Mouse (Mus musculus): Measurements from ENCODE around the gene Ccdc40. TPM values are rescaled to one million over a fixed set of nuclear protein-coding genes. Genes with fewer than 3 reads are reported as not detected.
A peak's percentile ranks its signal among the peaks of the same experiment; 100 is the strongest.

Gene Ccdc40
- polyA plus RNA-seq, 1 experiment from 2014 or later = 5.1 TPM

- WGBS = under 1% methylated on average over 89 of the region's 89 CpGs
- H3K27ac ChIP-seq (ENCODE audit: low read length) = peak within 1 kb of the TSS; percentile 88
- H3K4me1 ChIP-seq (ENCODE audit: insufficient read depth, low read length) = peaks cover 17% of the 10 kb centered on the region
- peak within 1 kb of the TSS; percentile 94 for H3K9ac ChIP-seq (replicated peaks; ENCODE audit: low read length)
- peak within 1 kb of the TSS; percentile 91 for H3K4me2 ChIP-seq (replicated peaks; ENCODE audit: low read depth, low read length)
- H3K27me3 ChIP-seq (ENCODE audit: insufficient read depth, low read length) = no peaks in the 10 kb centered on the region
- H3K36me3 ChIP-seq (ENCODE audit: insufficient read depth, low read length) = peaks cover 32% of the 10 kb centered on the region
- H3K4me3 ChIP-seq (ENCODE audit: low read length) = peak within 1 kb of the TSS; percentile 92
- no peaks in the 10 kb centered on the region for H3K9me3 ChIP-seq (ENCODE audit: low read length)
- peak; percentile 95 for ATAC-seq (ENCODE audit: low FRiP score, low TSS enrichment)
Observed at GRCm38 (mm10) chr11:119299391-119300245, 71.2 kb downstream of the Ccdc40 start, which contains the start of gene Eif4a3. TSS of gene Eif4a3 (minus strand) at chr11:119300089.

- Histone ChIP-seq H3K27ac (ENCODE audit: low read length) (peak overlapping the region; percentile 88), H3K4me1 (ENCODE audit: insufficient read depth, low read length) (peaks cover 17% of the 10 kb centered on the region), H3K9ac (replicated peaks; ENCODE audit: low read length) (peak overlapping the region; percentile 94), H3K4me2 (replicated peaks; ENCODE audit: low read depth, low read length) (peak overlapping the region; percentile 91), H3K27me3 (ENCODE audit: insufficient read depth, low read length) (no peaks in the 10 kb centered on the region), H3K9me3 (ENCODE audit: low read length) (no peaks in the 10 kb centered on the region), H3K36me3 (ENCODE audit: insufficient read depth, low read length) (peaks cover 25% of the 10 kb centered on the region), H3K4me3 (ENCODE audit: low read length) (peak overlapping the region; percentile 92)
- ATAC-seq (ENCODE audit: low FRiP score, low TSS enrichment) = no peak
- WGBS = 1% methylated on average over 31 of the region's 31 CpGs
Observed at GRCm38 (mm10) chr11:119300246-119300935, 72.0 kb downstream of the Ccdc40 start.

DNA sequence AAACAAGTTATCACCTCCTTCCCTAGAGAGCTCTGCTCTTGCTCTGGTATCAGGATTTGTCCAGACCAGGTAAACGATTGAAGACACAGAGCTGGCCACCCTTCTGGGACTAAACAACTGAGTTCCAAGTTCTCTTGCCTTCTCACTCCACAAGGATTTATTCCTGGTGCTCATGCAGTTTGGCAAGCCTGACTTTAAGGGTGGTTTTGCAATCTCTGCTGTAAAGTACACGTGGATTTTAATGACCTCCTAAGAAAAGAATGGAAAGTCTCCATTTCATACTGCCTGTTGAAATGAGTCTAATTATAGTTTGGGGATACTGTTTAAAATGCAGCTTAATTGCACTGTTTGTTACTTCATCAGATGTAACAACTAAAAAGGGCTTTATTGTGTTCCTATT, 72.6 kb downstream of the Ccdc40 start:
- Histone ChIP-seq H3K27ac (ENCODE audit: low read length) (no peak overlapping the region), H3K9me3 (ENCODE audit: low read length) (no peaks in the 10 kb centered on the region), H3K4me3 (ENCODE audit: low read length) (no peak overlapping the region), H3K4me2 (replicated peaks; ENCODE audit: low read depth, low read length) (0 out of 2 replicates have a peak overlapping the region, but pooled peaks have one; percentile 91), H3K36me3 (ENCODE audit: insufficient read depth, low read length) (peaks cover 19% of the 10 kb centered on the region), H3K9ac (replicated peaks; ENCODE audit: low read length) (no peak overlapping the region), H3K27me3 (ENCODE audit: insufficient read depth, low read length) (no peaks in the 10 kb centered on the region), H3K4me1 (ENCODE audit: insufficient read depth, low read length) (peaks cover 17% of the 10 kb centered on the region)
- WGBS = 25% methylated on average over 2 of the region's 2 CpGs
- ATAC-seq (ENCODE audit: low FRiP score, low TSS enrichment) = no peak

- 0 out of 2 replicates have a peak, but pooled peaks cover 9% of the 10 kb centered on the region for H3K4me1 ChIP-seq (ENCODE audit: insufficient read depth, low read length)
- ATAC-seq (ENCODE audit: low FRiP score, low TSS enrichment) = peak; percentile 21; the same call in 1 of the 2 replicates
- no peak overlapping the region for H3K27ac ChIP-seq (ENCODE audit: low read length)
- no peak overlapping the region for H3K4me3 ChIP-seq (ENCODE audit: low read length)
- no peaks in the 10 kb centered on the region for H3K36me3 ChIP-seq (ENCODE audit: insufficient read depth, low read length)
- H3K9ac ChIP-seq (replicated peaks; ENCODE audit: low read length) = no peak overlapping the region
- 36% methylated on average over 16 of the region's 16 CpGs for WGBS
- no peaks in the 10 kb centered on the region for H3K9me3 ChIP-seq (ENCODE audit: low read length)
- H3K27me3 ChIP-seq (ENCODE audit: insufficient read depth, low read length) = no peaks in the 10 kb centered on the region
- no peak overlapping the region for H3K4me2 ChIP-seq (replicated peaks; ENCODE audit: low read depth, low read length)
Observed at GRCm38 (mm10) chr11:119304904-119305712, 76.7 kb downstream of the Ccdc40 start.

- no peak for ATAC-seq (ENCODE audit: low FRiP score, low TSS enrichment)
- no peak overlapping the region for H3K27ac ChIP-seq (ENCODE audit: low read length)
- peaks cover 6% of the 10 kb centered on the region for H3K27me3 ChIP-seq (ENCODE audit: insufficient read depth, low read length)
- no peak overlapping the region for H3K4me2 ChIP-seq (replicated peaks; ENCODE audit: low read depth, low read length)
- H3K9ac ChIP-seq (replicated peaks; ENCODE audit: low read length) = no peak overlapping the region
- no peaks in the 10 kb centered on the region for H3K9me3 ChIP-seq (ENCODE audit: low read length)
- 59% methylated on average over 13 of the region's 13 CpGs for WGBS
- 0 out of 2 replicates have a peak, but pooled peaks cover 9% of the 10 kb centered on the region for H3K4me1 ChIP-seq (ENCODE audit: insufficient read depth, low read length)
- H3K4me3 ChIP-seq (ENCODE audit: low read length) = no peak overlapping the region
- no peaks in the 10 kb centered on the region for H3K36me3 ChIP-seq (ENCODE audit: insufficient read depth, low read length)
Observed at GRCm38 (mm10) chr11:119306762-119307657, 78.6 kb downstream of the Ccdc40 start.

DNA sequence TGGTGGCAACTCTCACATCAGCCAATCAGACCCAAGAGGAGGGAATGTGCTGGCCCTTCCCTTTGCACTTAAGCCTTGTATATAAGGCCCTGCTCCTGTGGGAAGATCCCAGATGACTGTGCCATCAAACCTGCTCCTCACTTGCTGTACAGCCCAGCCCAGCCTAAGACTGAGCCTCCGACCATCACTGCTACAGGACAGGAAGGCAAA, 79.2 kb downstream of the Ccdc40 start, which contains the start of gene Card14:
Card14 (plus strand) TSS at position 111 of the 210 bp plus-strand sequence.
- H3K4me2 ChIP-seq (replicated peaks; ENCODE audit: low read depth, low read length) = no peak within 1 kb of the TSS
- 0 out of 2 replicates have a peak, but pooled peaks cover 9% of the 10 kb centered on the region for H3K4me1 ChIP-seq (ENCODE audit: insufficient read depth, low read length)
- peaks cover 6% of the 10 kb centered on the region for H3K27me3 ChIP-seq (ENCODE audit: insufficient read depth, low read length)
- no peak for ATAC-seq (ENCODE audit: low FRiP score, low TSS enrichment)
- H3K9ac ChIP-seq (replicated peaks; ENCODE audit: low read length) = no peak within 1 kb of the TSS
- no peaks in the 10 kb centered on the region for H3K9me3 ChIP-seq (ENCODE audit: low read length)
- 40% methylated on average over 1 of the region's 1 CpGs for WGBS
- H3K27ac ChIP-seq (ENCODE audit: low read length) = no peak within 1 kb of the TSS
- no peaks in the 10 kb centered on the region for H3K36me3 ChIP-seq (ENCODE audit: insufficient read depth, low read length)
- H3K4me3 ChIP-seq (ENCODE audit: low read length) = no peak within 1 kb of the TSS

DNA sequence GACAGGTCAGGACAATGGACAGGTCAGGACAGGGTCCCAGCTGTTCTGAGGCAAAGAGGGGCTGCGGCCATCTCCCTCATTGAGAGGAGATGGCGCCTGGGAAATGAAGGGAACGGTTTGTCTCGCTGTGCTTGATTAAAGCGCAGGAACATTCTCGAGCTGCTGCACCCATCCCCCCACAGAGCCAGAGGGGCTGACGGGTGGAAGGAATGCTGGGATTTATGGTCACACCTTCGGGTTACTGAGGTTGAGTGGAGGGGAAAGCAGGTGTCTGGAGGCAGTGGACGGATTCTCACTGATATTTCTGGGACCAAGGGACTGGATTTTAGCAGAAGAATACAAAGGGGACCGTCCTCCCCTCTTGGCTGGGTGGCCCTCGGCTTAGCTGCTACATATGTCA, 79.5 kb downstream of the Ccdc40 start:
- H3K9ac ChIP-seq (replicated peaks; ENCODE audit: low read length) = no peak overlapping the region
- H3K4me2 ChIP-seq (replicated peaks; ENCODE audit: low read depth, low read length) = no peak overlapping the region
- H3K27ac ChIP-seq (ENCODE audit: low read length) = no peak overlapping the region
- 0 out of 2 replicates have a peak, but pooled peaks cover 9% of the 10 kb centered on the region for H3K4me1 ChIP-seq (ENCODE audit: insufficient read depth, low read length)
- WGBS = 17% methylated on average over 11 of the region's 11 CpGs
- H3K4me3 ChIP-seq (ENCODE audit: low read length) = no peak overlapping the region
- H3K27me3 ChIP-seq (ENCODE audit: insufficient read depth, low read length) = peaks cover 6% of the 10 kb centered on the region
- H3K36me3 ChIP-seq (ENCODE audit: insufficient read depth, low read length) = no peaks in the 10 kb centered on the region
- ATAC-seq (ENCODE audit: low FRiP score, low TSS enrichment) = no peak
- no peaks in the 10 kb centered on the region for H3K9me3 ChIP-seq (ENCODE audit: low read length)

DNA sequence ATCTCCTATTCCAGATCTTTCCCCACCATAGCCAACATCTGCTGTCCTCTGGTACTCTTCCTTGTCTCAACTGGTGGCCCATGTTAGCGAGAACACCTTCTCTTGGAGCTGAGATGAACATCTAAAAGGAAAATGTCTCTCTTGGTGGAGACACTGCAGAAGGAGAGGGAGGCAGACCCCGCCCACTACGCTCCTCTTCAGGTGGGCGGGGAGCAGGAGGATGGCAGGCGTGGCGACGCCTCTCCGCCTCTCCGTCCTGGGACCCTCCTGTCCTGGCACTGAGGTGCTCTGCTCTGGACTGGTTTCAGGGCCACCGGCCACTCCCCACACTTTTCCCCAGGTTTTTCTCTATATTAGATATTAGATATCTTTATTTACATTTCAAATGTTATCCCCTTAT, 82.2 kb downstream of the Ccdc40 start:
- Histone ChIP-seq H3K9me3 (ENCODE audit: low read length) (no peaks in the 10 kb centered on the region), H3K36me3 (ENCODE audit: insufficient read depth, low read length) (no peaks in the 10 kb centered on the region), H3K27me3 (ENCODE audit: insufficient read depth, low read length) (peaks cover 6% of the 10 kb centered on the region), H3K9ac (replicated peaks; ENCODE audit: low read length) (no peak overlapping the region), H3K4me3 (ENCODE audit: low read length) (no peak overlapping the region), H3K4me2 (replicated peaks; ENCODE audit: low read depth, low read length) (no peak overlapping the region), H3K4me1 (ENCODE audit: insufficient read depth, low read length) (0 out of 2 replicates have a peak, but pooled peaks cover 9% of the 10 kb centered on the region), H3K27ac (ENCODE audit: low read length) (no peak overlapping the region)
- no peak for ATAC-seq (ENCODE audit: low FRiP score, low TSS enrichment)
- WGBS = 11% methylated on average over 10 of the region's 10 CpGs
